Comparison of ENCODE assay signal across 8 mouse cellular contexts in genomic region chr11:60416590-60416962, GRCm38 (mm10). TPM values are rescaled to one million over a fixed set of nuclear protein-coding genes. Genes with fewer than 3 reads are reported as not detected.
DNase-seq lines count a peak whose midpoint lies in the region; ATAC-seq and TF ChIP-seq lines count a peak whose summit lies in the region.

No protein-coding gene starts in this region.

- no peak for TF ChIP-seq CTCF in G1E (IDR thresholded peaks at IDR 0.05; ENCODE audit: low read depth, low read length)

- no peaks in the 10 kb centered on the region for H3K36me3 ChIP-seq in heart, embryonic 13.5 days
- peaks cover 33% of the 10 kb centered on the region for H3K36me3 ChIP-seq in G1E (replicated peaks)
- H3K36me3 ChIP-seq in hindbrain, embryonic 11.5 days (ENCODE audit: control insufficient read depth, insufficient read depth, low read length), result no peaks in the 10 kb centered on the region
- H3K36me3 ChIP-seq in midbrain, embryonic 10.5 days, result no peaks in the 10 kb centered on the region

- H3K4me1 ChIP-seq in heart, embryonic 13.5 days, result peaks cover 30% of the 10 kb centered on the region
- peaks cover 37% of the 10 kb centered on the region for H3K4me1 ChIP-seq in G1E (ENCODE audit: insufficient read depth, low read depth, low read length)
- H3K4me1 ChIP-seq in hindbrain, embryonic 11.5 days (replicated peaks; ENCODE audit: control insufficient read depth, insufficient read depth, low read length), result peaks cover 3% of the 10 kb centered on the region; the same call in 1 of the 2 replicates
- H3K4me1 ChIP-seq in midbrain, embryonic 10.5 days, result peaks cover 44% of the 10 kb centered on the region

- H3K4me3 ChIP-seq in heart, embryonic 13.5 days, result peak overlapping the region; percentile 98
- peak overlapping the region; percentile 91 for H3K4me3 ChIP-seq in G1E (ENCODE audit: low read depth, low read length)
- H3K4me3 ChIP-seq in hindbrain, embryonic 11.5 days (ENCODE audit: low read depth, low read length), result peak overlapping the region; percentile 77
- H3K4me3 ChIP-seq in midbrain, embryonic 10.5 days, result peak overlapping the region; percentile 97

- WGBS in heart, embryonic 13.5 days, result under 1% methylated on average over 21 of the region's 21 CpGs
- WGBS in hindbrain, embryonic 11.5 days, result under 1% methylated on average over 21 of the region's 21 CpGs
- under 1% methylated on average over 21 of the region's 21 CpGs for WGBS in midbrain, embryonic 10.5 days

- ATAC-seq in heart, embryonic 13.5 days (ENCODE audit: extremely low read depth, insufficient number of reproducible peaks, low FRiP score, low TSS enrichment), result peak; percentile 45
- ATAC-seq in G1E (ENCODE audit: extremely low read depth, insufficient number of reproducible peaks, low FRiP score, poor library complexity, severe bottlenecking), result no peak
- ATAC-seq in hindbrain, embryonic 11.5 days (ENCODE audit: low FRiP score), result peak; percentile 70

- intact Hi-C loops in heart, postnatal 10 days (cut with DNase I), result no loop called here

- H3K4me2 ChIP-seq in heart, embryonic 13.5 days, result peak overlapping the region; percentile 88
- H3K4me2 ChIP-seq in hindbrain, embryonic 11.5 days (replicated peaks; ENCODE audit: low read depth, low read length), result peak overlapping the region; percentile 78

- DNase-seq in heart, postnatal 10 days, result no peak
- DNase-seq in G1E (ENCODE audit: low spot score), result no peak
- DNase-seq in hindbrain, embryonic 11.5 days (ENCODE audit: low spot score), result no peak
- DNase-seq in midbrain, embryonic 10.5 days (ENCODE audit: low spot score), result no peak
- DNase-seq in ovary, postnatal 14 days (ENCODE audit: low spot score), result no peak
- no peak for DNase-seq in cerebellum, postnatal 14 days
- DNase-seq in spleen, postnatal 10 days (ENCODE audit: low spot score in 2 of 2), result no peak

- H3K27ac ChIP-seq in heart, embryonic 13.5 days (replicated peaks), result peak overlapping the region; percentile 76
- peak overlapping the region; percentile 51; the same call in 1 of the 2 replicates for H3K27ac ChIP-seq in hindbrain, embryonic 11.5 days (ENCODE audit: low read depth, low read length)
- peak overlapping the region; percentile 95 for H3K27ac ChIP-seq in midbrain, embryonic 10.5 days (replicated peaks)

- no peaks in the 10 kb centered on the region for H3K9me3 ChIP-seq in heart, embryonic 13.5 days
- no peaks in the 10 kb centered on the region for H3K9me3 ChIP-seq in G1E (replicated peaks)
- no peaks in the 10 kb centered on the region for H3K9me3 ChIP-seq in hindbrain, embryonic 11.5 days (ENCODE audit: control insufficient read depth, low read length)
- H3K9me3 ChIP-seq in midbrain, embryonic 10.5 days (replicated peaks), result no peaks in the 10 kb centered on the region

- peak overlapping the region; percentile 94 for H3K9ac ChIP-seq in heart, embryonic 13.5 days
- H3K9ac ChIP-seq in hindbrain, embryonic 11.5 days (ENCODE audit: low read depth, low read length), result peak overlapping the region; percentile 83

- no peaks in the 10 kb centered on the region for H3K27me3 ChIP-seq in heart, embryonic 13.5 days (replicated peaks)
- H3K27me3 ChIP-seq in G1E (ENCODE audit: insufficient read depth, low read length), result no peaks in the 10 kb centered on the region
- H3K27me3 ChIP-seq in hindbrain, embryonic 11.5 days (ENCODE audit: control insufficient read depth, insufficient read depth, low read length), result no peaks in the 10 kb centered on the region
- no peaks in the 10 kb centered on the region for H3K27me3 ChIP-seq in midbrain, embryonic 10.5 days (ENCODE audit: low read depth, poor library complexity, severe bottlenecking)

RNA-seq across cellular contexts. Expression of gene Gid4, which starts 0.4 kb away (rescaled TPM):
- polyA plus RNA-seq in heart, embryonic 13.5 days (2015; fragmentation: Nextera tagmentation; extraction: Ambion mirVana), result 15.1 and 17.6 TPM in 2 replicates
- total RNA-seq in heart, postnatal 10 days (2021), result 10 to 100 TPM; 25.7 to 31.8 TPM
- total RNA-seq in G1E (2014; fragmentation: Nextera tagmentation) (34.1 and 38.5 TPM in 2 replicates), G1E (2017) (24.3 and 25.6 TPM in 2 replicates)
- 10.2 and 16.9 TPM in 2 replicates for polyA plus RNA-seq in G1E (2012)
- polyA plus RNA-seq in hindbrain, embryonic 11.5 days (2014; fragmentation: Nextera tagmentation; extraction: Ambion mirVana), result 26.0 and 28.7 TPM in 2 replicates
- polyA plus RNA-seq in midbrain, embryonic 10.5 days (2016; fragmentation: Nextera tagmentation; extraction: Ambion mirVana), result 31.7 and 32.5 TPM in 2 replicates

RNA-seq across cellular contexts. Expression of gene Atpaf2, which starts 1.7 kb away (rescaled TPM):
- 50.2 and 54.0 TPM in 2 replicates for polyA plus RNA-seq in heart, embryonic 13.5 days (2015; fragmentation: Nextera tagmentation; extraction: Ambion mirVana)
- 10 to 100 TPM; 43.8 to 55.5 TPM for total RNA-seq in heart, postnatal 10 days (2021)
- total RNA-seq in G1E (2014; fragmentation: Nextera tagmentation) (33.6 and 48.0 TPM in 2 replicates), G1E (2017) (71.2 and 71.6 TPM in 2 replicates)
- 55.1 and 56.4 TPM in 2 replicates for polyA plus RNA-seq in G1E (2012)
- polyA plus RNA-seq in hindbrain, embryonic 11.5 days (2014; fragmentation: Nextera tagmentation; extraction: Ambion mirVana), result 38.0 and 38.1 TPM in 2 replicates
- polyA plus RNA-seq in midbrain, embryonic 10.5 days (2016; fragmentation: Nextera tagmentation; extraction: Ambion mirVana), result 51.8 and 52.1 TPM in 2 replicates

RNA-seq across cellular contexts. Expression of gene Drg2, which starts 37.8 kb away (rescaled TPM):
- polyA plus RNA-seq in heart, embryonic 13.5 days (2015; fragmentation: Nextera tagmentation; extraction: Ambion mirVana), result 70.9 and 72.3 TPM in 2 replicates
- total RNA-seq in heart, postnatal 10 days (2021), result 10 to 100 TPM; 37.8 to 41.1 TPM
- total RNA-seq in G1E (2014; fragmentation: Nextera tagmentation) (52.1 and 55.7 TPM in 2 replicates), G1E (2017) (42.0 and 57.6 TPM in 2 replicates)
- 56.3 and 62.0 TPM in 2 replicates for polyA plus RNA-seq in G1E (2012)
- polyA plus RNA-seq in hindbrain, embryonic 11.5 days (2014; fragmentation: Nextera tagmentation; extraction: Ambion mirVana), result 113 and 118 TPM in 2 replicates
- polyA plus RNA-seq in midbrain, embryonic 10.5 days (2016; fragmentation: Nextera tagmentation; extraction: Ambion mirVana), result 129 and 131 TPM in 2 replicates

RNA-seq across cellular contexts. Expression of gene Myo15, which starts 52.6 kb away (rescaled TPM):
- 0.03 and 0.05 TPM in 2 replicates for polyA plus RNA-seq in heart, embryonic 13.5 days (2015; fragmentation: Nextera tagmentation; extraction: Ambion mirVana)
- total RNA-seq in heart, postnatal 10 days (2021), result under 1 TPM; 0.07 TPM
- total RNA-seq in G1E (2014; fragmentation: Nextera tagmentation), result 0.08 and 0.10 TPM in 2 replicates
- total RNA-seq in G1E (2017), result 0.05 and 0.17 TPM in 2 replicates
- polyA plus RNA-seq in G1E (2012), result 0.03 TPM in 1 of 2 replicates, not detected in the other
- 0.07 and 0.15 TPM in 2 replicates for polyA plus RNA-seq in hindbrain, embryonic 11.5 days (2014; fragmentation: Nextera tagmentation; extraction: Ambion mirVana)
- polyA plus RNA-seq in midbrain, embryonic 10.5 days (2016; fragmentation: Nextera tagmentation; extraction: Ambion mirVana), result 0.04 and 0.05 TPM in 2 replicates
